Mouse (Mus musculus): ENCODE data around the gene Gm45837. TPM values are rescaled to one million over a fixed set of nuclear protein-coding genes. Genes with fewer than 3 reads are reported as not detected.

The Gm45837 gene
- total RNA-seq, 4 experiments from 2014 or later = 3.8 to 4.1 TPM; not detected in 2

GRCm38 (mm10) chr7:101391909-101392479 lies 18.7 kb upstream of the Gm45837 start:
- no peak for DNase-seq (ENCODE audit: low spot score in 2 of 2)

GRCm38 (mm10) chr7:101393015-101393414 lies 17.7 kb upstream of the Gm45837 start:
- peak in 1 of 2 experiments; percentile 40 for DNase-seq (ENCODE audit: low spot score in 2 of 2)

GRCm38 (mm10) chr7:101393694-101394504 lies 16.8 kb upstream of the Gm45837 start:
- DNase-seq (ENCODE audit: low spot score in 2 of 2) = peak; percentile 69 to 75

- no peak for DNase-seq (ENCODE audit: low spot score in 2 of 2)
These were observed 16.1 kb upstream of the Gm45837 start for GRCm38 (mm10) chr7:101394569-101394968.

GRCm38 (mm10) chr7:101395471-101395870 lies 15.2 kb upstream of the Gm45837 start:
- DNase-seq (ENCODE audit: low spot score in 2 of 2) = peak in 1 of 2 experiments; percentile 33

GRCm38 (mm10) chr7:101397175-101397574 lies 13.5 kb upstream of the Gm45837 start:
- no peak for DNase-seq (ENCODE audit: low spot score in 2 of 2)

- DNase-seq (ENCODE audit: low spot score in 2 of 2) = no peak
These were observed 9.2 kb upstream of the Gm45837 start for GRCm38 (mm10) chr7:101401510-101401909.

GRCm38 (mm10) chr7:101403831-101404230 lies 6.9 kb upstream of the Gm45837 start:
- no peak for DNase-seq (ENCODE audit: low spot score in 2 of 2)

GRCm38 (mm10) chr7:101412796-101413195 lies 2.1 kb downstream of the Gm45837 start:
- DNase-seq (ENCODE audit: low spot score in 2 of 2) = peak; percentile 72 to 76

GRCm38 (mm10) chr7:101414209-101414608 lies 3.5 kb downstream of the Gm45837 start:
- no peak for DNase-seq (ENCODE audit: low spot score in 2 of 2)

GRCm38 (mm10) chr7:101414661-101415511 lies 4.2 kb downstream of the Gm45837 start:
- no peak for DNase-seq (ENCODE audit: low spot score in 2 of 2)

GRCm38 (mm10) chr7:101415512-101416100 lies 4.9 kb downstream of the Gm45837 start:
- DNase-seq (ENCODE audit: low spot score in 2 of 2) = no peak

GRCm38 (mm10) chr7:101416391-101416790 lies 5.7 kb downstream of the Gm45837 start:
- no peak for DNase-seq (ENCODE audit: low spot score in 2 of 2)

GRCm38 (mm10) chr7:101419013-101419770 lies 8.5 kb downstream of the Gm45837 start:
- no peak for DNase-seq (ENCODE audit: low spot score in 2 of 2)

GRCm38 (mm10) chr7:101421529-101421928 lies 10.8 kb downstream of the Gm45837 start, which contains the start of gene Pde2a:
TSS of gene Pde2a (plus strand) at chr7:101421691.
- no peak for DNase-seq (ENCODE audit: low spot score in 2 of 2)

GRCm38 (mm10) chr7:101422069-101422468 lies 11.4 kb downstream of the Gm45837 start:
- DNase-seq (ENCODE audit: low spot score in 2 of 2) = no peak

GRCm38 (mm10) chr7:101422646-101423045 lies 12.0 kb downstream of the Gm45837 start:
- DNase-seq (ENCODE audit: low spot score in 2 of 2) = no peak

- DNase-seq (ENCODE audit: low spot score in 2 of 2) = no peak
These were observed 13.3 kb downstream of the Gm45837 start for GRCm38 (mm10) chr7:101423970-101424369.

GRCm38 (mm10) chr7:101426692-101427091 lies 16.0 kb downstream of the Gm45837 start:
- DNase-seq (ENCODE audit: low spot score in 2 of 2) = no peak

GRCm38 (mm10) chr7:101427736-101428135 lies 17.1 kb downstream of the Gm45837 start:
- no peak for DNase-seq (ENCODE audit: low spot score in 2 of 2)

- no peak for DNase-seq (ENCODE audit: low spot score in 2 of 2)
These were observed 24.4 kb downstream of the Gm45837 start for GRCm38 (mm10) chr7:101435038-101435437.
